Mouse (Mus musculus): ENCODE measurements at regions not wholly inside any gene's neighbourhood (a gene's known extent, or its start where the extent isn't known, plus 50 kb on each side); places are given as distances from the start of the nearest gene placed in this dataset.

DNA sequence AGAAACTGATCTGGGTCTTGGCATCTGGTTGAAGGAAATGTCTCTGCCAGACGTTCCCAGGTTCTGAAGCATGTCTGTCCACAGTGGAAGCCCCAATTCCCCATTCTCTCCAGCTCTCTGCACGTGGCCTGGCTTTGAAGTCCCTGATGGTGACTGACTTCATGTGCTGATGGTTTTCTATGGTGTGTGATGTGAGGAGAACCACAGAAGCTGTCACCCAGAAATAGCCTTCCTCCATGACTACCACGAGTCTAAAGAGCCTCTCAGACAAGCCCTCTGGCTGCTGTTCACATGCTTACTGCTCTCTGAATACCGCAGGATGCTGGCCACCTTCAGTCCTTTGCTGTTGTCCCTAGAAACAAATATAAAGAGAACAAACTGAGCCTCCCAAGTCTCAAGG lies 616.8 kb upstream of the 2610301B20Rik start:
- no peak for TF ChIP-seq CTCF (IDR thresholded peaks at IDR 0.05; ENCODE audit: low read depth)
- TF ChIP-seq EP300 (IDR thresholded peaks at IDR 0.05; ENCODE audit: low read depth): no peak

All from liver, postnatal 0 days (tissue).